Mouse (Mus musculus): ENCODE measurements at regions not wholly inside any gene's neighbourhood (a gene's known extent, or its start where the extent isn't known, plus 50 kb on each side); places are given as distances from the start of the nearest gene placed in this dataset.
A peak's percentile ranks its signal among the peaks of the same experiment; 100 is the strongest.

DNA sequence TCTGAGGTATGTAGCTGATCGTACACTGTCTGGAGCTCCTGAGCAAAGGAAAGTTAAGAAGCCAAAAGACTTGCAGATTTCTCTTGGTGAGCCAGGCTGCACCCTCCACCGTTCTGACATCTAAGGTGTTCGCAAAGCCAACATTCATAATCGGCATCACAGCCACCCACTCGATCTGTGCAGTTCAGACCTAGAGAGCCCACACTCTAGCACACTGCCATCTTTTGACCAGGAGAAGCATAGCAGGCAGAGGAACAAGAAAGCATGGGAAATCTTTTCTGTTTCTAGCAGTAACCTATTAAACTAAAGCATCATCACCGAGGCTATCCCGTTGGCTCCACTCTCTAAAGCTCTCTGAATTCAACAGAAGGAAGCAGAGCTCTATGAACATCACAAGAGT, 59.2 kb downstream of the Areg start:
- DNase-seq = no peak

DNA sequence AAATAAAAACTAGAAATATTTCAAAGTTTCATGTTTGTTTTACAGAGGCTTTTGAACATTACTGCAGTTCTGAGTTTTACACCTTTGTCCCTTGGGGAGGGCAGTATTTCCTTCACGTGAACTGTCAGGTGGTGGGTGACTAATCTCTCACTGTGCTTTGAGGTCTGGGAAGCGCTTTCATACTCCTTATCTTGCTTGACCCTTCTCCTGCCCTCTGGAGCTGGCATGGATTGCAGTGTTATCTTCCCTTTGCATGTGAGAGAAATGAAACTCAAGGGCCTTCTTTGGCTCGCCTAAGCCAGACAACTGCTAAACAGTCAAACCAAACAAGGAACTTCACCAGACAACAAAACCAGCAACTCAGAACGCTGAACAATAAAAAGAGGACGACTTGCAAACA, 61.0 kb downstream of the Areg start:
- DNase-seq = no peak

DNA sequence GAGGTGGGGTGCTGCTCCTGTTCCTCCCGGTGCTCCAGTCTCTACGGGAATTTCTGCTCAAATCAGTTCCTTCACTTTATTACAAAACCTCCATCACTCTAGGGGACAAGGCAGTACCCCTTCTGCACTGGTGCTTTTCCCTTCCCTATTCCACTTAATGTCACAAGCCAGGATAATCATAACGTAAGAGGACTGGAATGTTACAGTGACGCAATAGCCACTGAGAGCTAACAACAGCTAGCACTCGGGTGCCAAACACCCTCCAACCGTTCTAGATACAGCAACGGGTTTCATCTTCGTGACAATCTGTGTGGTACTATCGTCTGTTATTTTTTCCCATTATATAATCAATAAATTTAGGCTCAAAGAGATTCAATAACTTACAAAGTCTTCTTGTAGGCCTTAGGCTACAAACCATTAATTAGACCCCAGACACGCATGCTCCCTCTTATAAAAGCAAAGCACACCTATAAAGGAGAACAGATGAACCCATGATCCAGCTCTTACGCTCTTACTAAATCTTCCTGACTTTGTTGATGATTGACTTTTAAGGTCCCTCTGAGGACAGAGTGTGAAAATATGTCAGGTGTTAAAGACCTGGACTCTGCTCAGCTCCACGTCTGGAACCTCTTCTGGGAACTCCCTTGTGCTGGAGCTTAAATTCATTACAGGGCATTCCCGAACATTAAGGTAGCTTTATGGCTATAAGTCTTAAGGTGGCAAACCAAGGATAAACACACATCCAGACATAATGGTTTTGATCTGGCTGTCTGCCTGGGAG, 65.0 kb downstream of the Areg start:
- no peak for DNase-seq

DNA sequence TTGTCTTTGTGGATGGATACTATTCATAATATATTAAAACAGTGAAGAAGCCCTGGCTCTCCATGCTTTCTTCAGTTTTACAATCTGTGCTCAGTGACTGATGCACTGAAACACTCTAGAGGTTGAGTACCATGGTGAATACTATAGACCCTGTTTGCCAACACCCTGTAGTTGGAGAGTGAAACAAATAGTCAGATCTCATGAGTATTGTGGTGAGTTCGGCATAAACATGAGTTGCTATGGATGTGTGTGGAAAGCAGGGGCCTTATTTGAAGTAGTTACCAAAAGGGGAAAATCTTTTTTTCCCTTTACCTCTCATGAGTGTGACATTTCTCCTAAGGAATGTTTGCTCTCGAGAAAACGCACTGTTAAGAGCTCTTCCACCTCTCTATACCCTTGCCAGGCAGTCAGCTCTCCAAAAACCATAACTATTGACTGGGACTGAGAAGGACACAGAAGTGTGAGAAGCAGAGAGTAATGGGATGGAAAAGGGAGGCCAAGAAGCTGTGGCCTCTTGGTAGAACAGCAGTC, 66.0 kb downstream of the Areg start:
- DNase-seq = no peak

DNA sequence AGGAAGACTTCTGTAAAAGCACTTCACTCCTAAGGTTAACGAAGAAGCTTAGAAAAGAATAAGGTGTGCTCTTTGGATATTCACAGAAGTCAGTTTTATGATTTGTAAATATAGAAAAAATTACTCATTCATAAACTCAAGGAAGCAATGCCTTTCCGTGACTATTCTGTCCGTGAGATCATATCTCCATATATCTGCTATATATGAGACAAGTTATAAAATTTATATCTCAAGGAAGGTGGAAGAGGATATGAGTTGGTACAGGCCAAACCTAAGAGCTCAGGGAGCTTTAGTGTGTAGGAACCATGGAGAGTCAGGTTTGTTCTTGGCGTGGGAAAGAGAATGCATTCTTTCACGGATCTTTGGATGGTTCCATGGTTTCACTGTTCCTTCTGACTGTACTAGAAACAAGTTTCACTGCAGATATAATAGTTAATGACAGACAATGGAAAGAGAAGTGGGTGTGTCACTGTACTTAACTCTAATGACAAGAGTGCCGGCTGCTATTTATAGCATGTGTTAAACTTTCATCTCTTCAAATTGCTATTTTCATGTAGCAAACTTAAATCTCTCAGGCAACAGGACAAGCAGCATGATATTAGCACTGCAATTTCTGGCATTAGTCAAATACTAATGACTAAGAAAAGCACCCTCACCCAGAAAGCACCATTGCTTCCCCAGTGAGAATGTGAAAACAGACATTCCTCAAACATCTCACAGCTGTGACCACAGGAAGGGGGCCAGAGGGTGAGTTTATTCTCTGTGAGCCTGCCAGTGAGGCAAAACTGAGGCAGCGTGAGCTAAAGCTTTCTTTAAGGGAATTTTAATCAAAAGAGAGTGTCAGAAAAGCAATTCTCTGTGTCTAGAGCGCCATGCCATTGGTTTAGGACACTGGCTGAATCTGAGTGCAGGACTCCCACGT, 67.4 kb downstream of the Areg start:
- DNase-seq = no peak

DNA sequence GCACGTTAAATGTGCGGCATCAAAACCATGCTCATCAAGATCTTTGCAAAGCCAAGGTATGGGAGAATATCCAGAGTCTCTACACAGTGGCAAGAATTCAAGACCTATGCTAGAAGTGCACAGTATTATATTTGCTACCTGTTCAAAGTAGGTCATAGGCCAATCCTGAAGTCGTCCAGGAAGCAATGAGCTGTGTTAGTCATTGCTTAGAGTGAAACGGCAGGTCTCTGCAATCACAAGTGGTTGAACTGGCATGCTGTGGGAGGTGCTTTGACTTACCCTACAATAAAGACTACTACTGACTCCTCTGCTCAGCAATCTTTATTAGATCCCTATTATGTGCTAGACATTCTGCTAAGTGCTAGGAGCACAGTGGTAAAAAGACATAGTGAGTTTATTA, 80.8 kb downstream of the Areg start:
- DNase-seq = no peak

DNA sequence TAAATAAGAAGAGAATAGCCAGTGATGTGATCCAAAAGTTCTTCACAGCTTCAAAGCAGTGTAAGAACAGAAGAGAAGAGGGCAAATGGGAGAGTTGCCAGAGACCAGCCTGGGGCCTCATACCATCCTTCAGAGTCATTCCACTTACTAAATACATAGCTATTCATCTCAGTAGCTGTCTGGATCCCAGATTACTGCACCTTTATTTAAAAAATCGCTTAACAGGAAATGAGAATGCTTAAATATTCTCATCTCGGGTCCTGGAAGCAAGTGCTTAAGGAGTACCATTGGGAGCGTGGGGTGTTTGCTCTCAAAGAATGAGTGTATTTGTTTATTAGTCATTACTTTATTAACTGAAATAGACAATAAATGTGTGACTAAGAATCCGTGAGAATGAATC, 102.3 kb downstream of the Areg start:
- DNase-seq = no peak

DNA sequence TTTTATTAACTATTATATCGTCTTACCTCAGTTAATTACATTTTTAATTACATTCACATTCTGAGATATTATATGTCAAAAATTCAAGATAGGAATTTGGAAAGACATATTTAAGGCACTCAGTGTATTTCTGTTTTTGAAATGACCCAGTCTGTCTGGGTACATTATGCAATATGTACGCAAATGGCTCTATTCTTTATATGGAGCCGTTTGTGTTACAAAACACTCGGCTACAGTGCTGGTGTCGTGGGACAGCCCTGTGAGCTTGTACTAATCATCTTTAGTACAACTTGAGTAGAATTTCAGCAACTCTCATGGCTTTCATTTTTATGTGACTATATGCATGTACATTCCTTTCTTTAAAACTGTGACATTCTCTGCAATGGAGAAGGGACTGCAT, 108.0 kb downstream of the Areg start:
- DNase-seq = no peak

DNA sequence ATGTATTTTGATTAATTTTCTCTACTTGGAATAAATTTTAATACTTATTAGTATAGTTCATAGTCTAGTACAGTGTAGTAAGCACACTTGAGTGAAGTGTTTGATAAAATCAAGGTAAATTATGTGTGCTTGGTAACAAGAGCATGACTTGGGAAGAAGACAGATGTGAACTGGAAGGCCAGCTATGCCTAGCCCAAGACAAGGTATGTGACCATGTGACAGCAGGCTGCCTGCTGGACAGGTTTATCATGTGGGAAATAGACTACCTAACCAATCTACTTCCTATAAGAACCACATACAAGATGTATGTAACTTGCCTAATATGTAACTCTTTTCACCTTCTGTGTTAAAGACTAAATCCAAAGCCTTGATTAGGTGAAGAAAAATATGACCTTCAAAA, 122.5 kb downstream of the Areg start:
- DNase-seq = no peak

DNA sequence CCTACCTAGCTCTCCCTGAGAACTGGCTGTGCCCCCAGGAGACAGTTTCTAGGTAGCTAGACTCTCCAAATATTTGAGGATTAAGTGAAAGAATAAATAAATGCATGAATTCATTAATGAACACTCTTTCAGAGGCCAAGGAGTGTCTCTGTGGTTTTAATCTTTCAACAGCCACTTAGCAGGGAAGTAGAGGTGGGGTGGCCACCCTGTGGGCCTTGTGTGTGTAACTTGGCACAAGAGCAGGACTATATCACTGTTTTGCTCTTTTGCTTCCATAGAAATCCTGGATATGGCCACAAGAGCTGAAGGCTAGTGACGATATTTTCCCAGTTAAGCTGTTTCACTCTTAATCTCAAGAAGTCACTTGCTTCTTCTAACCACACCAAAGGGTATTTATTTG, 123.1 kb downstream of the Areg start:
- DNase-seq = no peak

DNA sequence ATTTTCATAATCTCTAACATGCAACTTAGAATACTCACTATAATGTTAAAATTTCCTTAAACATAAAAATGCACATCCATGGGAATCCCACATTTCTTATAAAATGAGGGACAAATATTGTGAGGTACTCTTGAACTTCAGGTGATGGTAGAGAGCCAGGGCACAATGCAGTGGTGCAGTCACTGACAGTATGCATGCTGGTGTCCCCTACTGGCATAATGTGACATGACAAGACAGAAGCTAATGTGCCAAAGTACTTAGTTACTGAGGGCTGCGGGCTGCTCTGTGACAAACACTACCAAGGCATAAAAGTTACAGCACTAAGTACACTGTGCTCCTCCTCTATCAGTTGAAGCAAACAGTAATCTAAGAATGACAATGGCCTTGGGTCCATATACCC, 131.3 kb downstream of the Areg start:
- no peak for DNase-seq

DNA sequence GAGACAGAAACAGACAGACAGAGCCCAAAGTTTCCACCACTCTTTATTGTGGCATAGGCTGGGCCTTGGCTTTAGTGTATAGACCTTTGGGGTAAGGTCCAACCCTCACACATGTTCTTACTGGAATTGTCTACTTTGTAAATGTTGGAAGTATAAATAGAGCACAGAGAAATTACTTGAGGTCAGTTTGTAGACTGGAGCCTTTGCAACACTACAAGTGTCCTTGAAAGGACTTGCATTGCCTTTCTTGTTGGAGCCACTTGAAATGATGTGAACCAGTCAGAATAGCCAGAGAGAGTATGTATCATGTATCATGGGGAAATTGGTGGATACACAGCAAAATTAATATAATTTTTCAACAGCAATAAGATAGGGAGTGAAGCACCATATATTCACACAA, 131.4 kb downstream of the Btc start:
- DNase-seq = no peak

DNA sequence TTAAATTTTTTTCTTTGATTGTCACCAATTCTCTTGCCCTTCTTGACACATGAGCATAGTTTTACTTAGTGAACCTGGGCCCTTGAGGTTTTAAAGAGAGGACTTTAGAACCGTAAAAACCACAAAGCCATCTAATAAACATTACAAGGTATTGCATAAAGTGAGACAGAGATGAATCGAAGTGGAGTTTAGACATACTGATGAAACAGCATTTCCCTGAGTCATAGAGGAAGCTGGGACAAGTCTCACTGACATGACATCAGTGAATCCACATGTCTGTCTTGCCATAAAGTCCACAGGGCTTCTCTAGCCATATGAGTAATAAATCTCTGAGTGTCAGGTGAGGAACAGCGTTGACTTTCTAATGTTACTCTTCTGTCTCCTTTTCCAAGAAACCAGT, 128.4 kb downstream of the Btc start:
- DNase-seq = no peak

DNA sequence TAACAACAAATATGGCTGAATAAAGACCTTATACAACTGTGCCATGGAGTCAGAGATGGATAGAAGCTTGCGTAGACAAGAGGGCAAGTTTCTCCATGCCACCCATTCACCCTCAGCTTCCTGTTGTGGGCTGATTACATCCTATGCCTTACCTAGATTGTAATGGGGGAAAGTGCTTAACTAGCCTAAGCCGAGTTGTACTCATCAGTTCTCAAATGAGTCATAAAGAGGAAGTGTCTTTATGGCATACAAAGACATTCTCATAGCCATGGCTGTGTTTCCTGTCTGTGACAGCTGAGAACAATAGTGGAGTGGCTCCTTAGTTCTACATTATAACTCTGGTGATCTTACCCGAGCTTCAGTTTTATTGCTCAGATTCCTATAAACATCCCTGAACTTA, 124.3 kb downstream of the Btc start:
- DNase-seq = no peak

DNA sequence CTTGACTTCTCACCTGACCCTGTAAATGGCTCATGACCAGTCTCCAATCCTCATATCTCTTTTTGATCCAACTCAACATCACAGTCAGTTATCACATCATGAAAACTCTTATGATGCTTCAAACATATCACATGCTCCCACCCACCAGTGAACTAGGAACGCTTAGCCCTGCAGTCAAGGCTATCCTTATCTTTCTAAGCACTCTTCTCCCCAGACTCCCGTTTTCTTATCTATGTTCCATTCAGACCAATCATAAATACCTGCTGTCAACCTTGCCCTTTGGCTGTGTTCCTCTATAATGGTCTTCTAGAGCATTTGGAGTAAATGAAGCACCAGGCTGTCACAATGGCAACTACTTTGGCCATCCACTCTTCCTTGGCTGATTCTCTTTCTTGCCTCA, 123.3 kb downstream of the Btc start:
- no peak for DNase-seq

DNA sequence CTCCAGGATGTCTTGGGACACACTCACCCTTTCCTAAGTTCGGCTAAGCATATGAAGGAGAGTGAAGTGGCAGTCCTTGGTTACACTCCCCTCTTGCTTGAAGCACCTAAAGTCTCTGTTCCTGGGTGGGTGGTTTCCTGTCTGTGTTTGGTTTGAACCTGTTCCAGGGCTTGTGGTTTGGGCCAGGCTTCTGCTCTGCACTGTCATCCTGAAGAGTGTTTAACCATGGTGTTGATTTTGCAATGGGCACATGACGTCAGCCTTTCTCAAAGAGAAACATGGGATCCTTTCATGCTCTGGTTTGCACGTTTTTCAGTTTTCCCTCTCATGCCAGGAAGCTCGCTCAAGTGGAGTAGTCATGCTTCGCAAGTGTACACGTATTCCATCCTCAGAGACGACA, 119.8 kb downstream of the Btc start:
- DNase-seq = no peak

DNA sequence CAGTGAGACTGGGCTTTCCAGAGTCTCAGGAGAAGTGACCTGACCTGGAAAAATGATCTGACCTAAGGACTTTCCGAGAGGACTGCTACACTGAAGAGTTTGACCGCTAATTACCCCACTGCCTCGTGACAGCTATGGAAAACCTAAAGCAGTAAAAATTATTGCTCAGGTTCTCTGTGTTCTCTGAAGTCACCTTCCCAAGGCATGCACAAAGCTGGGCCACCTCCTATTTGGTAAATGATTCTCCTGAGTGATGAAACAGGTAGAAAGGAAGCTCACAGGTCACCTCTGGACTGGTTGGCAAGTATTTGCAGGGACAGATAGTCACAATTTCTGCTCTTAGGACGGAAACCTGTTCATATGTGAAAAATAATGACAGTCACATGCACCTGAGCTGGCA, 109.7 kb downstream of the Btc start:
- no peak for DNase-seq

DNA sequence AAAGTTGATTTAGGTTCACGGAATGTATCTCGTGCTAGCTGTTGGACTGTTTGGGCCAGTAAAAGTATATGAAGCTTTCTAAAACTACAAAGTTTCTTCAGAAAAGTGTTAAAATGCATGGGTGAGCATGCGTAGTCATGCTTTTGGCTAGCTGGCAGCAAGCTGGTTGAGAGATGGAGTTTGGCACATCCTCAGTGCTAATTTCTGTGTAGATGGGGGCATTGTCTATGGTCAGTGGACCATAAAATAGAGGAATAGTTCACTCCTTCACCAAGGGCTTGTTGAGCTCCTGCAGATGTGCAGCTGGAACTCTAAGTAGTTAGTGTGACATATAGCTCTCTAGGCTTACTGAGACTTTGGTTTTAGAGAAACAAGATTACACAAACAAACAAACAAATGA, 107.8 kb downstream of the Btc start:
- DNase-seq = no peak

DNA sequence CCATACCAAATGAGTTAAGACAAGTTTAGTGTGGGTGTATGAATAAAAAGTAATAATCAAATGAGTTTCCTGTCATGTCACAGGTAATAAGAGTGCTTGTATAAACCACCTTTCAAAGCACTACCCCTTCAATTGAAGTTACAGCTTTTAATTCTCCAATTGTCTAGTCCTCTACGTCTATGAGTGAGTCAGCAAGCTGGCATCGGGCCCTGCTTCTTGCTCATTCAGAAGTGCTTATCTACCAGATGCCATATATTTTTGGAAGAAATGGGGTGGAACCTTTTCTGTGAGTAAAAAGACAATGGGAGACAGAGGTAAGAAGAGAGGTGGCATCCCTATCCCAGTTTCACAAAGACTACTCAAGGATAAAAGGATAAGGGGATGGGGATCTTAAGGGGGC, 105.7 kb downstream of the Btc start:
- peak; percentile 54 for DNase-seq

DNA sequence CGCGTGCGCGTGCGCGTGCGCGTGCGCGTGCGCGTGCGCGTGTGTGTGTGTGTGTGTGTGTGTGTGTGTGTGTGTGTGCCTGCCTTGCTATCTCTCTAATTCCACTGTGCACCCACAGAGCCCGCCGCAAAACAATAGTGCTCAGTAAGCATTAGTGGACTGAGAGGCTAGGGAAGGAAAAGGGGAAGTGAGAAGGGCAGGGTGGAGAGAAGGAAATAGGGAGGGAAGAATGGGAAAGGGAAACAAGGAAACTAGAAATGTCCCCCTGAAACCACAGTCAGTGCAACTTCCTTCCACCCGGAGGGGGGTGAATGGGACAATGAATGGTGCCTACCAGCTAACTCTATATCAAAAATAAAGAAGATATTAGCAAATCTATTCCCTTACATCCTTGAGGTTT, 100.7 kb downstream of the Btc start:
- DNase-seq = no peak

DNA sequence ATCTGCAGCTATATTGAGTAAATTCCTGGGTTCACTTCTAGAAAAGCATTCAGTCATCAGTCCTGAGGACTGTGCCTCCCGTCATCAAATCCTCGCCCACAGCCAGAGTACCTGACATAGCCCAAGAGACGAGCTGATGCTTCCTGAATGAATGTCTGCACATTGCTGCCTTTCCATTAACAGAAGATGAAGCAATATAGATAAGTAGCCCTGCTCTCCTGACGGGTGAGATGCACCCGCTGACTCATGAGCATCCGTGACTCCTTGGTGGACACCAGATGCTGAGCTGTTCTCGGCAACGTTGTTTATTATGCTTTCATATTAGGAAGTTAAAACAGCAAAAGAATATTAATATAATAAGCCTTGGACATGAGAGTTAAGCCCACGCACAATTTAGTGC, 99.9 kb downstream of the Btc start:
- DNase-seq = no peak

DNA sequence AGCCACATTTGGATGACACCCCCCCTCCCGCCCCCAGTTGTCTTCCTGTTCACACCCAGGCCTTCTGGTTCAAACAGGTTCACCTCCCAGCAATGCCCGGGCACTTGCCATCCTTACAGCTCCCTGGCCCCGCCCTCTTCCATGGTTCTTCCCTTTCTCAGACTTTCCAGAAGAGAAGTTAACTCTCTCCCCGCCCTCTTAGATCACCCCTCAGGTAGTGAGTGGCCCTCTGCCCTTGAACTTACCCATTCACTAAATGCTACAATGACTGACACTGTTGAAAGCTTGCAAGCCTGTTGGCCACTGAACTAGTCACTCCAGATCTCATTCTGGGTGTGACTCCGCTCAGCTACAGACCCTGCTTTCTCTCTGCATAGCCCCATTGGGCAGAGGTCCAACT, 99.1 kb downstream of the Btc start:
- DNase-seq = no peak

DNA sequence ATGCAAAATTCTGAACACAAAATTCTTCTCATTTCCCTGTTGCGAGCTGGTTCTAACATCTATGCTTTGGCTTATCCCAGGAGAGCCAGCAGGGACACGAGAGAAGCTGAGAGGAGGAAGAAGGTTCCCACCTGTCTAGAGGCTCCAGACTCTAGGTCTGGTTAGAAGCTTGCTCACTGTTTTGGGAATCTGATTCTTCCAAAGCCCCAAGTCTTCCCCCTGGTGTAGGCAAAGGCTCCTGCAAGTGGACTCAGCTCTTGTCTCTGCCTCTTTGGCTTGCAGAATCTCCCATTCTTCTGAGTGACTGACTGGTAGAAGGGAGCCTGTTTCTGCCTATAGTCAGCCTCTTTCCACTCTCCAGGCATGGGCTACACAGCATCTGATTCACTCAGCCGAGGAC, 95.8 kb downstream of the Btc start:
- no peak for DNase-seq

Measured in adrenal gland, postnatal 25 days (tissue).